Mouse (Mus musculus) adrenal gland, postnatal 10 days (tissue): Measurements from ENCODE around the gene Dnajc6. TPM values are rescaled to one million over a fixed set of nuclear protein-coding genes. Genes with fewer than 3 reads are reported as not detected.

Experiments
- DNase-seq: peaks from one replicate; pipeline ENCODE4 v3.0.0; 2021; ENCODE audit warnings: mixed read lengths
- total RNA-seq, 2 experiments: library from RNA; stranded (reverse); gene quantifications; 2 replicates each; pipeline ENCODE4 v1.2.3; 2021

Dnajc6 gene
- total RNA-seq, 2 experiments from 2014 or later, result 7.3 to 9.1 TPM

GRCm38 (mm10) chr4:101689241-101689640 lies 192.8 kb downstream of the Dnajc6 start:
- DNase-seq, result no peak

- DNase-seq, result no peak
Measured at GRCm38 (mm10) chr4:101689645-101690044, 193.2 kb downstream of the Dnajc6 start.

Other genes with a start within 250 kb of the Dnajc6 start
- 100 to 1,000 TPM in 1 of 2 experiments, 10 to 100 TPM in 1; 96.0 to 103 TPM for gene Jak1, start 231.4 kb upstream of the Dnajc6 start, total RNA-seq
- 10 to 100 TPM; 10.2 to 26.9 TPM for gene Ak4, start 77.4 kb upstream of the Dnajc6 start, total RNA-seq
- 10 to 100 TPM; 55.3 to 63.0 TPM for gene Leprot, start 151.1 kb downstream of the Dnajc6 start, total RNA-seq
- gene Lepr, start 220.8 kb downstream of the Dnajc6 start, total RNA-seq, result 10 to 100 TPM; 14.8 to 29.4 TPM